Mouse (Mus musculus) CH12.LX (cell line): ENCODE results near the gene Plscr4. TPM values are rescaled to one million over a fixed set of nuclear protein-coding genes. Genes with fewer than 3 reads are reported as not detected.

Experiments used
- DNase-seq: peaks from one replicate; pipeline ENCODE4 v3.0.0-alpha.2; 2013; ENCODE audit errors: extremely low read depth
- H3K27ac ChIP-seq: 2 replicates; pipeline ENCODE4 v1.5.1; 2012; ENCODE audit warnings: low read depth, mild to moderate bottlenecking, control low read depth, moderate library complexity; ENCODE audit not compliant: insufficient read depth
- H3K27me3 ChIP-seq: replicated peaks from 2 replicates; pipeline ENCODE3; 2012; ENCODE audit warnings: inconsistent platforms
- H3K36me3 ChIP-seq, 2 experiments: replicated peaks in 1 of 2; 2 replicates each; pipeline versions ENCODE3 to v1.6.1; 2012; ENCODE audit warnings: inconsistent platforms in 1 of 2, low read length in 1 of 2, mild to moderate bottlenecking in 1 of 2, mixed read lengths in 1 of 2, moderate library complexity in 1 of 2; ENCODE audit not compliant: control insufficient read depth in 1 of 2, insufficient read depth in 1 of 2
- H3K4me1 ChIP-seq, 2 experiments: 2 replicates each; pipeline ENCODE4 v1.6.1; 2012; ENCODE audit warnings: inconsistent platforms in 1 of 2, moderate library complexity in 1 of 2; ENCODE audit not compliant: insufficient read depth in 2 of 2, control insufficient read depth in 1 of 2
- H3K4me2 ChIP-seq: 2 replicates; pipeline ENCODE4 v1.6.1; 2012; ENCODE audit warnings: low read depth, mild to moderate bottlenecking, control low read depth; ENCODE audit not compliant: poor library complexity, insufficient read depth, severe bottlenecking
- H3K4me3 ChIP-seq, 3 experiments: fragments of 150-350 bp in 1 of 3; sonication (generic) in 1 of 3; replicated peaks in 1 of 3; 2 replicates each; pipeline versions ENCODE3 to v1.5.1; 2011 to 2012; ENCODE audit warnings: low read depth in 2 of 3, low read length in 2 of 3, mild to moderate bottlenecking in 2 of 3, moderate library complexity in 2 of 3, control low read depth in 1 of 3, improper control_type of control experiment in 1 of 3, inconsistent platforms in 1 of 3, mixed read lengths in 1 of 3; ENCODE audit not compliant: poor library complexity in 1 of 3
- H3K79me2 ChIP-seq: replicated peaks from 2 replicates; pipeline ENCODE4 v1.6.1; 2012; ENCODE audit warnings: mild to moderate bottlenecking, moderate library complexity; ENCODE audit not compliant: control insufficient read depth, poor library complexity, insufficient read depth, severe bottlenecking; ENCODE audit errors: extremely low read depth
- H3K9ac ChIP-seq: 2 replicates; pipeline ENCODE4 v1.6.1; 2012; ENCODE audit warnings: low read depth, mild to moderate bottlenecking, control low read depth, moderate library complexity; ENCODE audit not compliant: insufficient read depth
- H3K9me3 ChIP-seq: replicated peaks from 2 replicates; pipeline ENCODE3; 2012; ENCODE audit warnings: low read length, inconsistent platforms, mixed read lengths
- BHLHE40 ChIP-seq: IDR thresholded peaks from 2 replicates; pipeline ENCODE4 v1.6.1; 2011; ENCODE audit warnings: mild to moderate bottlenecking, low read depth, low read length, improper control_type of control experiment
- CTCF ChIP-seq, 2 experiments: IDR thresholded peaks in 1 of 2; conservative IDR thresholded peaks in 1 of 2; 2 replicates each; pipeline ENCODE4 v1.5.1; 2011 to 2012; ENCODE audit warnings: low read depth in 2 of 2, low read length in 2 of 2, improper control_type of control experiment in 1 of 2, inconsistent platforms in 1 of 2, mild to moderate bottlenecking in 1 of 2, moderate library complexity in 1 of 2
- GABPA ChIP-seq: IDR thresholded peaks from 2 replicates; pipeline ENCODE4 v1.6.1; 2012; ENCODE audit warnings: low read depth, low read length, improper control_type of control experiment, inconsistent platforms; ENCODE audit not compliant: insufficient replicate concordance
- HCFC1 ChIP-seq: IDR thresholded peaks from 2 replicates; pipeline ENCODE4 v1.6.1; 2012; ENCODE audit warnings: low read depth, mild to moderate bottlenecking, inconsistent platforms, low read length, improper control_type of control experiment
- JUN ChIP-seq: IDR thresholded peaks from 2 replicates; pipeline ENCODE4 v1.6.1; 2011; ENCODE audit warnings: low read depth, mild to moderate bottlenecking, low read length, improper control_type of control experiment, moderate library complexity; ENCODE audit not compliant: insufficient read depth
- JUND ChIP-seq: conservative IDR thresholded peaks from 2 replicates; pipeline ENCODE4 v1.6.1; 2011; ENCODE audit warnings: low read depth, low read length, improper control_type of control experiment
- KAT2A ChIP-seq: IDR thresholded peaks from 2 replicates; pipeline ENCODE4 v1.6.1; 2012; ENCODE audit warnings: low read length, improper control_type of control experiment, inconsistent platforms; ENCODE audit not compliant: insufficient replicate concordance
- MEF2A ChIP-seq: IDR thresholded peaks from 2 replicates; pipeline ENCODE4 v1.6.1; 2014; ENCODE audit warnings: low read depth, mild to moderate bottlenecking, inconsistent platforms, low read length, improper control_type of control experiment, borderline replicate concordance
- MXI1 ChIP-seq: IDR thresholded peaks from 2 replicates; pipeline ENCODE4 v1.6.1; 2011; ENCODE audit warnings: mild to moderate bottlenecking, low read depth, low read length, improper control_type of control experiment
- NRF1 ChIP-seq: IDR thresholded peaks from 2 replicates; pipeline ENCODE4 v1.6.1; 2014; ENCODE audit warnings: low read depth, mild to moderate bottlenecking, inconsistent platforms, low read length, improper control_type of control experiment, moderate library complexity
- POLR2A ChIP-seq: IDR thresholded peaks from 2 replicates; pipeline ENCODE4 v1.6.1; 2011; ENCODE audit warnings: low read depth, mild to moderate bottlenecking, improper control_type of control experiment, low read length
- POLR2AphosphoS2 ChIP-seq: IDR thresholded peaks from 2 replicates; pipeline ENCODE4 v1.6.1; 2011; ENCODE audit warnings: low read depth, low read length, improper control_type of control experiment
- RCOR1 ChIP-seq: conservative IDR thresholded peaks from 2 replicates; pipeline ENCODE4 v1.6.1; 2012; ENCODE audit warnings: low read depth, mild to moderate bottlenecking, inconsistent platforms, low read length, improper control_type of control experiment
- SIN3A ChIP-seq: IDR thresholded peaks from 2 replicates; pipeline ENCODE4 v1.6.1; 2012; ENCODE audit warnings: low read length, improper control_type of control experiment, inconsistent platforms
- TBP ChIP-seq: conservative IDR thresholded peaks from 2 replicates; pipeline ENCODE4 v1.6.1; 2011; ENCODE audit warnings: low read depth, low read length, improper control_type of control experiment
- ZKSCAN1 ChIP-seq: IDR thresholded peaks from 2 replicates; pipeline ENCODE4 v1.6.1; 2012; ENCODE audit warnings: low read depth, inconsistent platforms, low read length, improper control_type of control experiment, borderline replicate concordance
- ZMIZ1 ChIP-seq: IDR thresholded peaks from 2 replicates; pipeline ENCODE4 v1.6.1; 2012; ENCODE audit warnings: low read depth, mild to moderate bottlenecking, inconsistent platforms, low read length, improper control_type of control experiment
- dilution Hi-C: fragments of 300-500 bp; cut with MboI; formaldehyde crosslinking; loops from 2 replicates; pipeline ENCODE4 v1.14.3; 2020; ENCODE audit warnings: low sequenced_read_pairs; ENCODE audit not compliant: extremely low pct_unique_long_range_greater_than_20kb, extremely low pct_ligation_motif_present
- in situ Hi-C: fragments of 300-500 bp; cut with MboI; formaldehyde crosslinking; loops from 3 replicates; pipeline ENCODE4 v1.14.3; 2019; ENCODE audit warnings: low sequenced_read_pairs, low pct_ligation_motif_present, low pct_unique_long_range_greater_than_20kb, mixed read lengths
- polyA plus RNA-seq: library from polyadenylated mRNA; unstranded; fragments of >175 nt; gene quantifications from 2 replicates; pipeline ENCODE4 v1.2.1, GENCODE M21; 2012; ENCODE audit warnings: low read depth; ENCODE audit not compliant: insufficient read length
- total RNA-seq, 2 experiments: library from RNA; depleted of rRNA; stranded (reverse); fragments of 300-350 nt in 1 of 2; fragments of >200 nt in 1 of 2; gene quantifications; 2 replicates each; pipeline ENCODE4 v1.2.3; 2012 to 2014

Gene Plscr4
- total and polyA plus RNA-seq, 3 experiments = 0.10 TPM; not detected in 2

DNA sequence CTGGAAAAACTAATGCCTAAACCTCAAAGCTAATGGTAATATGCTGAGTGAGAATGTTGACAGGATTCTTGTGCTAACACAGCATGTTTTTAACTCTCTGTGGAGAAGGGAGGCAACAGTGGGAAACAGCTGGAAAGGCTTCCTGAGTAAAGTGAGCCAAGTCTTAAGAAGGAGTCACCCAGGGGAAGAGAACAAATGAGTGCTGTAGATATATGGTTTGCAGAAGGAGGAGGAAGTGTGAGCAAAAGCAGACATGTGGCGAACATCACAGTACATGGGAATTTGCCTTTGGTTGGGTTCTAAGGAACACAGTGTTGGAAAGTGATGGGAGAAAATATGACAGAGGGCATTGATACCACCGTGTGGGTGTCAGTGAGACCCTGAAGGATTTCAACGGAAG, 43.5 kb upstream of the Plscr4 start:
- H3K36me3 ChIP-seq = no peaks in the 10 kb centered on the region
- dilution Hi-C loops = no loop called here
- no peaks in the 10 kb centered on the region for H3K27me3 ChIP-seq
- no peak for DNase-seq
- TF ChIP-seq SIN3A (no peak), POLR2AphosphoS2 (no peak), CTCF (conservative IDR thresholded peaks at IDR 0.05 in 1 of 2, IDR thresholded peaks at IDR 0.05 in 1 of 2; ENCODE audit: low read depth in 2 of 2, low read length in 2 of 2) (no peak), RCOR1 (no peak), NRF1 (no peak), JUN (no peak), ZKSCAN1 (no peak), POLR2A (no peak)
- no peak overlapping the region for H3K27ac ChIP-seq
- no peaks in the 10 kb centered on the region for H3K4me1 ChIP-seq
- in situ Hi-C loops = no loop called here
- H3K9ac ChIP-seq = no peak overlapping the region
- no peak overlapping the region for H3K4me3 ChIP-seq
- no peaks in the 10 kb centered on the region for H3K9me3 ChIP-seq
- H3K4me2 ChIP-seq = no peak overlapping the region
- H3K79me2 ChIP-seq = no peaks in the 10 kb centered on the region

DNA sequence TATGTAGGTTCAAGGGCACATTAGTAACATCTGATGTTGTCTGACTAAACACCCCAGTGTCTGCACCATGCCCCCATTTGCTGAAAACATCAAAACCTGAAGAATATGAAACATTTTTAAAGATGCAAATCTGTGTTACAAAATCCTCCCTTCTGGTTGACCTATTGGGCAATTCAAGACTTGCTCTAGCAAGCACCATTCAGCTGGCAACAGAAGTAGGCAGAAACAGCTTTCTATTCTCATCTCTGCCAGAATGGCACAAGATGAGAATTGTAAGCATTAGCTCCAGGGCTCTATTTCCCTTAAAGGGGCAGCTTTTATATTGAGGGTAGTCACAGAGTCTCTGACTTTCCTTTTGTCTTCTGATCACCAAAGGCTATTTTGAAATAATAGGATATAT, 19.4 kb upstream of the Plscr4 start:
- TF ChIP-seq JUND = no peak
- TF ChIP-seq GABPA = no peak
- no peak for TF ChIP-seq POLR2AphosphoS2
- TF ChIP-seq MEF2A = no peak
- TF ChIP-seq TBP = no peak
- TF ChIP-seq HCFC1 = no peak
- no peak for TF ChIP-seq BHLHE40
- TF ChIP-seq MXI1 = no peak
- no peak for TF ChIP-seq ZMIZ1
- TF ChIP-seq KAT2A = no peak
- Histone ChIP-seq H3K27me3 (no peaks in the 10 kb centered on the region), H3K9me3 (no peaks in the 10 kb centered on the region), H3K9ac (no peak overlapping the region), H3K4me2 (no peak overlapping the region), H3K79me2 (no peaks in the 10 kb centered on the region), H3K27ac (no peak overlapping the region), H3K4me3 (no peak overlapping the region), H3K4me1 (no peaks in the 10 kb centered on the region), H3K36me3 (no peaks in the 10 kb centered on the region)
- DNase-seq = no peak
- dilution Hi-C loops = no loop called here
- in situ Hi-C loops = no loop called here
